Mouse (Mus musculus) G1E (cell line): ENCODE results near the gene Gmnn.

Experiments
- CTCF ChIP-seq: IDR thresholded peaks from 2 replicates; pipeline ENCODE4 v1.5.1; 2012; ENCODE audit warnings: low read depth, low read length, inconsistent platforms, mixed read lengths
- TAL1 ChIP-seq: conservative IDR thresholded peaks from 2 replicates; pipeline ENCODE4 v1.6.1; 2012; ENCODE audit warnings: low read depth, low read length, inconsistent platforms, mixed read lengths

GRCm38 (mm10) chr13:24781916-24782315, 20.2 kb upstream of the Gmnn start:
- TF ChIP-seq CTCF = no peak
- TF ChIP-seq TAL1 = no peak
